Mouse (Mus musculus) mesoderm, embryonic 11.5 days (tissue): ENCODE results near the gene Gm3411.
"Not testable (repeated sequence)": the region's sequence is repeated elsewhere in the genome, so short reads cannot be mapped to it uniquely, and the experiment has no call there.

Experiments
- DNase-seq: peaks from one replicate; pipeline ENCODE4 v3.0.0-alpha.2; 2012; ENCODE audit warnings: low read depth, low spot score

Gene Gm3411

GRCm38 (mm10) chr14:6286931-6287715 is at the start of gene Gm3411:
Gm3411 (minus strand) TSS chr14:6287250.
- peak; percentile 52 for DNase-seq

GRCm38 (mm10) chr14:6304743-6305142 is 17.7 kb upstream of the Gm3411 start, which contains the start of gene Gm21103:
Gm21103 (minus strand) TSS chr14:6304843.
- DNase-seq = not testable (repeated sequence)

- DNase-seq = not testable (repeated sequence)
These were observed 67.9 kb downstream of the Gm3411 start, which contains the start of gene Gm21560 for GRCm38 (mm10) chr14:6219192-6219591. Gm21560 (minus strand) TSS chr14:6219292.
